Mouse (Mus musculus) liver, embryonic 16.5 days (tissue): ENCODE measurements around the gene Olfr1061. TPM values are rescaled to one million over a fixed set of nuclear protein-coding genes. Genes with fewer than 3 reads are reported as not detected.
"Not testable (repeated sequence)": the region's sequence is repeated elsewhere in the genome, so short reads cannot be mapped to it uniquely, and the experiment has no call there.

Experiments
- ATAC-seq: fragments of 200-750 bp; cut with Nextera tagmentation; 2 replicates; pipeline ENCODE4 v1.8.0; 2017; ENCODE audit warnings: low read depth, mild to moderate bottlenecking, moderate number of reproducible peaks, moderate library complexity
- H3K27ac ChIP-seq: fragments of 300-500 bp; sonication (generic); 2 replicates; pipeline ENCODE4 v1.5.1; 2014; ENCODE audit warnings: mild to moderate bottlenecking, low read length
- H3K27me3 ChIP-seq: fragments of 300-500 bp; sonication (generic); 2 replicates; pipeline ENCODE4 v1.6.1; 2014; ENCODE audit warnings: low read depth, low read length, mixed read lengths; ENCODE audit not compliant: control insufficient read depth, insufficient read depth
- H3K36me3 ChIP-seq: fragments of 300-500 bp; sonication (generic); 2 replicates; pipeline ENCODE4 v1.6.1; 2014; ENCODE audit warnings: mild to moderate bottlenecking; ENCODE audit not compliant: control insufficient read depth, insufficient read depth
- H3K4me1 ChIP-seq: fragments of 300-500 bp; sonication (generic); 2 replicates; pipeline ENCODE4 v1.6.1; 2014; ENCODE audit warnings: low read depth, low read length, mixed read lengths; ENCODE audit not compliant: control insufficient read depth
- H3K4me2 ChIP-seq: fragments of 300-500 bp; sonication (generic); 2 replicates; pipeline ENCODE4 v1.6.1; 2014; ENCODE audit warnings: low read depth, low read length, mixed read lengths
- H3K4me3 ChIP-seq: fragments of 300-500 bp; sonication (generic); 2 replicates; pipeline ENCODE4 v1.5.1; 2014; ENCODE audit warnings: low read depth, mild to moderate bottlenecking, low read length
- H3K9ac ChIP-seq: fragments of 300-500 bp; sonication (generic); 2 replicates; pipeline ENCODE4 v1.6.1; 2014; ENCODE audit warnings: low read depth, low read length
- H3K9me3 ChIP-seq: fragments of 300-500 bp; sonication (generic); replicated peaks from 2 replicates; pipeline ENCODE4 v1.6.1; 2016; ENCODE audit warnings: low read length; ENCODE audit not compliant: control insufficient read depth
- WGBS: fragments of 180-500 bp; shearing (Covaris S2); extraction: QIAGEN DNeasy Blood & Tissue Kit; methylation state at CpG from one replicate; pipeline ENCODE4 v1.1.7; 2014; ENCODE audit not compliant: insufficient replicate concordance; 5-methylcytosine and 5-hydroxymethylcytosine counted together
- polyA plus RNA-seq: library from polyadenylated mRNA; unstranded; fragments of >200 nt; fragmentation: Nextera tagmentation; extraction: Ambion mirVana; gene quantifications from 2 replicates; pipeline ENCODE4 v1.2.1, GENCODE M21; 2015

Gene Olfr1061
- polyA plus RNA-seq, 1 experiment from 2014 or later: not detected

DNA sequence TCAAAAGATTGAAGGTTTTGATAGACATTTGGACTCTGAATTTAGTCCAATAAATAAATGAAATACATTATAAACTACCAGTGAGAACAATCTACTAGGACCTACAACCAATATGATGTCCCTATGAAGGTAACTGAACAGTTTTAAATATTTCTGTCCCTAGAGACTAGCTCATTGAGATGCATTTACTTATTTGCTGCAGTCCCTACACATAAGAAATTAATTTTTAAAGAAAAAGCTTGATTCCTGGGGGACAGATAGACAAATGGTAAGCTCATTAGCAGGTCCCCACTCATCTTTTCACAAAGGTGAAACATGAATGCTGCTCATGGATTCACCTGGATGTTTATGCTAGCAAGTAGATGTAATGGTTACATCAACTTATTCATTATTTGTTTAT lies 35.6 kb downstream of the Olfr1061 start, which contains the start of gene Olfr1057:
TSS of gene Olfr1057 (minus strand) at position 101 of the 400 bp plus-strand sequence.
- Histone ChIP-seq H3K27me3 (no peaks in the 10 kb centered on the region), H3K4me1 (no peaks in the 10 kb centered on the region), H3K4me3 (no peak within 1 kb of the TSS), H3K27ac (no peak within 1 kb of the TSS), H3K36me3 (no peaks in the 10 kb centered on the region), H3K4me2 (no peak within 1 kb of the TSS), H3K9ac (no peak within 1 kb of the TSS), H3K9me3 (no peaks in the 10 kb centered on the region)
- no peak for ATAC-seq

DNA sequence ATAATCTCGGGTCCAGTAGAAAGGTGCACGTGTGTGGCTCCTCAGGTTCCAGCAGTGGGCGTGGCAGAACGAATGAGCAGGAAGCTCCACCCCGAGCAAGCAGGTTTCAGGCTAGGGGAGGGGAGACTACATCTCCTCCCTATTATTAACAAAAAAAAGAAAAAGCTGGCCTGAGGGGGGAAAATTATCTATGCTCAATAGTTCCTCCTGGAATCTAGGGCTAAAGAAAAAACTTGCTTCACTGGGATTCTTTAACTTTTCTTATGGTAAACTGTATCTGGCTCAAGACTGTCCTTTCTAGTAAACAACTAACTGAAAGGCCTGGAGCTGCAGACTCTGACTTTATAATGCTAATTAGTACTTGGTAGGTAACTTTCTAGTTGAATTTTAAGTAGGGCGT lies 47.5 kb downstream of the Olfr1061 start:
- not testable (repeated sequence) for ATAC-seq, H3K9ac ChIP-seq, H3K4me1 ChIP-seq, H3K27ac ChIP-seq, H3K36me3 ChIP-seq, H3K27me3 ChIP-seq, H3K4me2 ChIP-seq, H3K4me3 ChIP-seq, H3K9me3 ChIP-seq
- WGBS: no CpG with 5 or more reads among the region's 6 CpGs

Other genes starting within 250 kb of the Olfr1061 start
- gene Olfr1043, start 246.5 kb downstream of the Olfr1061 start, polyA plus RNA-seq: not detected in 2 replicates
- not detected in 2 replicates for gene Olfr1044, start 236.2 kb downstream of the Olfr1061 start, polyA plus RNA-seq
- not detected in 2 replicates for gene Olfr52, start 228.4 kb downstream of the Olfr1061 start, polyA plus RNA-seq
- gene Olfr1045, start 211.0 kb downstream of the Olfr1061 start, polyA plus RNA-seq: not detected in 2 replicates
- gene Olfr1046, start 194.7 kb downstream of the Olfr1061 start, polyA plus RNA-seq: not detected in 2 replicates
- gene Olfr1047, start 182.6 kb downstream of the Olfr1061 start, polyA plus RNA-seq: not detected in 2 replicates
- not detected in 2 replicates for gene Olfr1048, start 173.8 kb downstream of the Olfr1061 start, polyA plus RNA-seq
- gene Olfr1049, start 155.7 kb downstream of the Olfr1061 start, polyA plus RNA-seq: not detected in 2 replicates
- gene Olfr1051, start 135.0 kb downstream of the Olfr1061 start, polyA plus RNA-seq: not detected in 2 replicates
- gene Olfr1052, start 121.6 kb downstream of the Olfr1061 start, polyA plus RNA-seq: not detected in 2 replicates
- not detected in 2 replicates for gene Olfr1053, start 98.8 kb downstream of the Olfr1061 start, polyA plus RNA-seq
- not detected in 2 replicates for gene Olfr1054, start 78.6 kb downstream of the Olfr1061 start, polyA plus RNA-seq
- not detected in 2 replicates for gene Olfr1055, start 63.8 kb downstream of the Olfr1061 start, polyA plus RNA-seq
- not detected in 2 replicates for gene Olfr1056, start 51.6 kb downstream of the Olfr1061 start, polyA plus RNA-seq
- gene Olfr1057, start 35.7 kb downstream of the Olfr1061 start, polyA plus RNA-seq: not detected in 2 replicates
- gene Olfr1058, start 25.5 kb downstream of the Olfr1061 start, polyA plus RNA-seq: not detected in 2 replicates
- not detected in 2 replicates for gene Olfr1062, start 12.7 kb upstream of the Olfr1061 start, polyA plus RNA-seq
- gene Olfr1065, start 36.5 kb upstream of the Olfr1061 start, polyA plus RNA-seq: not detected in 2 replicates
- gene Olfr1066, start 42.2 kb upstream of the Olfr1061 start, polyA plus RNA-seq: not detected in 2 replicates
- not detected in 2 replicates for gene Olfr228, start 73.3 kb upstream of the Olfr1061 start, polyA plus RNA-seq
- gene Olfr1076, start 94.4 kb upstream of the Olfr1061 start, polyA plus RNA-seq: not detected in 2 replicates
- not detected in 2 replicates for gene Olfr1079, start 128.4 kb upstream of the Olfr1061 start, polyA plus RNA-seq
- not detected in 2 replicates for gene Olfr1080, start 144.2 kb upstream of the Olfr1061 start, polyA plus RNA-seq
- not detected in 2 replicates for gene Olfr1082, start 184.9 kb upstream of the Olfr1061 start, polyA plus RNA-seq
- gene Olfr1084, start 225.7 kb upstream of the Olfr1061 start, polyA plus RNA-seq: not detected in 2 replicates
- not detected in 2 replicates for gene Olfr1085, start 248.0 kb upstream of the Olfr1061 start, polyA plus RNA-seq